Mouse (Mus musculus) midbrain, embryonic 11.5 days (tissue): ENCODE results near the gene Tubgcp5. TPM values are rescaled to one million over a fixed set of nuclear protein-coding genes. Genes with fewer than 3 reads are reported as not detected.

Experiments used
- ATAC-seq: fragments of 200-750 bp; cut with Nextera tagmentation; 2 replicates; pipeline ENCODE4 v1.8.0; 2017; ENCODE audit warnings: moderate TSS enrichment, moderate library complexity; ENCODE audit not compliant: low FRiP score
- DNase-seq: peaks from one replicate; pipeline ENCODE4 v3.0.0; 2015; ENCODE audit warnings: low spot score; ENCODE audit errors: missing footprints
- H3K27ac ChIP-seq: fragments of 300-500 bp; sonication (generic); 2 replicates; pipeline ENCODE4 v1.5.1; 2014; ENCODE audit warnings: low read depth, low read length
- H3K27me3 ChIP-seq: fragments of 300-500 bp; sonication (generic); 2 replicates; pipeline ENCODE4 v1.6.1; 2014; ENCODE audit warnings: mild to moderate bottlenecking, low read length, moderate library complexity, mixed read lengths; ENCODE audit not compliant: control insufficient read depth, insufficient read depth
- H3K36me3 ChIP-seq: fragments of 300-500 bp; sonication (generic); 2 replicates; pipeline ENCODE4 v1.6.1; 2014; ENCODE audit warnings: mild to moderate bottlenecking, low read length, moderate library complexity, mixed read lengths; ENCODE audit not compliant: control insufficient read depth, insufficient read depth
- H3K4me1 ChIP-seq: fragments of 300-500 bp; sonication (generic); 2 replicates; pipeline ENCODE4 v1.6.1; 2014; ENCODE audit warnings: low read length; ENCODE audit not compliant: control insufficient read depth, insufficient read depth
- H3K4me2 ChIP-seq: fragments of 300-500 bp; sonication (generic); 2 replicates; pipeline ENCODE4 v1.6.1; 2014; ENCODE audit warnings: mild to moderate bottlenecking, moderate library complexity
- H3K4me3 ChIP-seq: fragments of 300-500 bp; sonication (generic); 2 replicates; pipeline ENCODE4 v1.5.1; 2014; ENCODE audit warnings: low read depth, low read length
- H3K9ac ChIP-seq: fragments of 300-500 bp; sonication (generic); 2 replicates; pipeline ENCODE4 v1.6.1; 2014; ENCODE audit warnings: low read length
- H3K9me3 ChIP-seq: fragments of 300-500 bp; sonication (generic); 2 replicates; pipeline ENCODE4 v1.6.1; 2016; ENCODE audit warnings: low read length; ENCODE audit not compliant: control insufficient read depth
- WGBS: fragments of 180-500 bp; shearing (Covaris S2); extraction: QIAGEN DNeasy Blood & Tissue Kit; methylation state at CpG from one replicate; pipeline ENCODE4 v1.1.7; 2014; 5-methylcytosine and 5-hydroxymethylcytosine counted together
- polyA plus RNA-seq: library from polyadenylated mRNA; unstranded; fragments of >200 nt; fragmentation: Nextera tagmentation; extraction: Ambion mirVana; gene quantifications from 2 replicates; pipeline ENCODE4 v1.2.1, GENCODE M21; 2014

Gene Tubgcp5
- polyA plus RNA-seq, 1 experiment from 2014 or later, result 37.4 TPM

- Histone ChIP-seq H3K27me3 (no peaks in the 10 kb centered on the region), H3K9me3 (no peaks in the 10 kb centered on the region), H3K9ac (peak overlapping the region; percentile 96), H3K36me3 (no peaks in the 10 kb centered on the region), H3K4me3 (peak overlapping the region; percentile 85), H3K4me2 (peak overlapping the region; percentile 52), H3K27ac (peak overlapping the region; percentile 83), H3K4me1 (peaks cover 8% of the 10 kb centered on the region; the same call in 1 of the 2 replicates)
- peak; percentile 73 for ATAC-seq
- peak; percentile 97 for DNase-seq
- WGBS, result under 1% methylated on average over 40 of the region's 40 CpGs
Measured at GRCm38 (mm10) chr7:55842504-55843152, 48.7 kb downstream of the Tubgcp5 start.

- ATAC-seq (no peak), DNase-seq (no peak)
- Histone ChIP-seq H3K36me3 (no peaks in the 10 kb centered on the region), H3K27me3 (no peaks in the 10 kb centered on the region), H3K4me2 (no peak overlapping the region), H3K9ac (no peak overlapping the region), H3K27ac (no peak overlapping the region), H3K4me1 (peaks cover 17% of the 10 kb centered on the region), H3K9me3 (no peaks in the 10 kb centered on the region), H3K4me3 (no peak overlapping the region)
- WGBS, result 83% methylated on average over 9 of the region's 9 CpGs
Measured at GRCm38 (mm10) chr7:55846606-55847312, 52.8 kb downstream of the Tubgcp5 start.

GRCm38 (mm10) chr7:55849948-55850571 lies 56.1 kb downstream of the Tubgcp5 start:
- Histone ChIP-seq H3K27me3 (no peaks in the 10 kb centered on the region), H3K4me1 (peaks cover 9% of the 10 kb centered on the region), H3K4me2 (peak overlapping the region; percentile 29), H3K9me3 (no peaks in the 10 kb centered on the region), H3K27ac (peak overlapping the region; percentile 45; the same call in 1 of the 2 replicates), H3K36me3 (no peaks in the 10 kb centered on the region), H3K4me3 (no peak overlapping the region), H3K9ac (peak overlapping the region; percentile 31; the same call in 1 of the 2 replicates)
- 23% methylated on average over 14 of the region's 14 CpGs for WGBS
- ATAC-seq, result peak; percentile 66
- peak; percentile 92 for DNase-seq

- DNase-seq (no peak), ATAC-seq (no peak)
- Histone ChIP-seq H3K4me3 (no peak overlapping the region), H3K27me3 (no peaks in the 10 kb centered on the region), H3K4me1 (peaks cover 9% of the 10 kb centered on the region), H3K4me2 (no peak overlapping the region), H3K9ac (no peak overlapping the region), H3K36me3 (no peaks in the 10 kb centered on the region), H3K27ac (no peak overlapping the region), H3K9me3 (no peaks in the 10 kb centered on the region)
- 89% methylated on average over 3 of the region's 3 CpGs for WGBS
Measured at GRCm38 (mm10) chr7:55852787-55853186, 58.8 kb downstream of the Tubgcp5 start.

- DNase-seq (no peak), ATAC-seq (no peak)
- Histone ChIP-seq H3K4me1 (no peaks in the 10 kb centered on the region), H3K27me3 (no peaks in the 10 kb centered on the region), H3K4me3 (no peak overlapping the region), H3K4me2 (no peak overlapping the region), H3K9me3 (no peaks in the 10 kb centered on the region), H3K27ac (no peak overlapping the region), H3K9ac (no peak overlapping the region), H3K36me3 (no peaks in the 10 kb centered on the region)
- WGBS, result 90% methylated on average over 3 of the region's 3 CpGs
Measured at GRCm38 (mm10) chr7:55855597-55855996, 61.6 kb downstream of the Tubgcp5 start.

GRCm38 (mm10) chr7:55856741-55857140 lies 62.8 kb downstream of the Tubgcp5 start:
- Histone ChIP-seq H3K9ac (no peak overlapping the region), H3K36me3 (no peaks in the 10 kb centered on the region), H3K4me2 (no peak overlapping the region), H3K9me3 (no peaks in the 10 kb centered on the region), H3K27ac (no peak overlapping the region), H3K4me1 (no peaks in the 10 kb centered on the region), H3K4me3 (no peak overlapping the region), H3K27me3 (no peaks in the 10 kb centered on the region)
- 95% methylated on average over 4 of the region's 4 CpGs for WGBS
- DNase-seq (no peak), ATAC-seq (no peak)

- 87% methylated on average over 2 of the region's 2 CpGs for WGBS
- DNase-seq (no peak), ATAC-seq (no peak)
- Histone ChIP-seq H3K9ac (no peak overlapping the region), H3K27ac (no peak overlapping the region), H3K36me3 (no peaks in the 10 kb centered on the region), H3K4me2 (no peak overlapping the region), H3K4me3 (no peak overlapping the region), H3K27me3 (no peaks in the 10 kb centered on the region), H3K9me3 (no peaks in the 10 kb centered on the region), H3K4me1 (no peaks in the 10 kb centered on the region)
Measured at GRCm38 (mm10) chr7:55857729-55858128, 63.8 kb downstream of the Tubgcp5 start.

GRCm38 (mm10) chr7:55858836-55859517 lies 65.0 kb downstream of the Tubgcp5 start:
- 89% methylated on average over 3 of the region's 3 CpGs for WGBS
- Histone ChIP-seq H3K27me3 (no peaks in the 10 kb centered on the region), H3K9ac (no peak overlapping the region), H3K36me3 (no peaks in the 10 kb centered on the region), H3K4me2 (no peak overlapping the region), H3K9me3 (no peaks in the 10 kb centered on the region), H3K4me1 (no peaks in the 10 kb centered on the region), H3K27ac (no peak overlapping the region), H3K4me3 (no peak overlapping the region)
- DNase-seq, result no peak
- ATAC-seq, result no peak

GRCm38 (mm10) chr7:55859518-55859872 lies 65.5 kb downstream of the Tubgcp5 start:
- H3K27me3 ChIP-seq, result no peaks in the 10 kb centered on the region
- H3K27ac ChIP-seq, result no peak overlapping the region
- no peaks in the 10 kb centered on the region for H3K36me3 ChIP-seq
- H3K4me1 ChIP-seq, result no peaks in the 10 kb centered on the region
- 94% methylated on average over 2 of the region's 2 CpGs for WGBS
- H3K4me2 ChIP-seq, result no peak overlapping the region
- H3K4me3 ChIP-seq, result no peak overlapping the region
- no peak for DNase-seq
- ATAC-seq, result no peak
- no peak overlapping the region for H3K9ac ChIP-seq
- H3K9me3 ChIP-seq, result no peaks in the 10 kb centered on the region
